Mouse (Mus musculus) spleen, adult 2 months (tissue): ENCODE results near the gene Irx5. TPM values are rescaled to one million over a fixed set of nuclear protein-coding genes. Genes with fewer than 3 reads are reported as not detected.
A peak's percentile ranks its signal among the peaks of the same experiment; 100 is the strongest.

ENCODE experiments used
- DNase-seq, 2 experiments: peaks; one replicate each; pipeline versions ENCODE4 v3.0.0 to v3.0.0-alpha.2; 2012 to 2021; ENCODE audit warnings: low spot score in 2 of 2, low read depth in 1 of 2
- H3K27ac ChIP-seq: fragments of 200-500 bp; 2 replicates; pipeline ENCODE4 v1.5.1; 2012; ENCODE audit warnings: low read length, inconsistent platforms; ENCODE audit not compliant: insufficient read depth
- H3K27me3 ChIP-seq: fragments of 200-500 bp; 2 replicates; pipeline ENCODE4 v1.6.1; 2012; ENCODE audit warnings: mild to moderate bottlenecking, moderate library complexity, low read length, inconsistent platforms; ENCODE audit not compliant: control insufficient read depth, insufficient read depth
- H3K36me3 ChIP-seq: fragments of 200-500 bp; 2 replicates; pipeline ENCODE4 v1.6.1; 2012; ENCODE audit warnings: mild to moderate bottlenecking, low read length, inconsistent platforms; ENCODE audit not compliant: control insufficient read depth, insufficient read depth
- H3K4me1 ChIP-seq: fragments of 200-500 bp; 2 replicates; pipeline ENCODE4 v1.6.1; 2011; ENCODE audit warnings: inconsistent platforms; ENCODE audit not compliant: control insufficient read depth, insufficient read depth, insufficient read length
- H3K4me3 ChIP-seq: fragments of 200-500 bp; 2 replicates; pipeline ENCODE4 v1.5.1; 2011; ENCODE audit warnings: mild to moderate bottlenecking, inconsistent platforms; ENCODE audit not compliant: insufficient read depth, insufficient read length; ENCODE audit errors: extremely low read depth
- CTCF ChIP-seq: fragments of 200-500 bp; IDR thresholded peaks from 2 replicates; pipeline ENCODE4 v1.5.1; 2011; ENCODE audit warnings: mild to moderate bottlenecking, inconsistent platforms; ENCODE audit not compliant: insufficient read depth, insufficient read length, insufficient replicate concordance; ENCODE audit errors: extremely low read depth
- POLR2A ChIP-seq: fragments of 200-500 bp; IDR thresholded peaks from 2 replicates; pipeline ENCODE4 v1.6.1; 2011; ENCODE audit warnings: low read depth, low read length, inconsistent platforms
- WGBS: fragments of 180-500 bp; shearing (Covaris S2); methylation state at CpG from one replicate; pipeline ENCODE4 v1.1.7; 2018; 5-methylcytosine and 5-hydroxymethylcytosine counted together
- polyA plus RNA-seq: library from polyadenylated mRNA; depleted of rRNA; stranded (reverse); fragments of >200 nt; gene quantifications from 2 replicates; pipeline ENCODE4 v1.2.3, GENCODE M21; 2012

Gene Irx5
- polyA plus RNA-seq, 1 experiment, result 0.02 TPM

DNA sequence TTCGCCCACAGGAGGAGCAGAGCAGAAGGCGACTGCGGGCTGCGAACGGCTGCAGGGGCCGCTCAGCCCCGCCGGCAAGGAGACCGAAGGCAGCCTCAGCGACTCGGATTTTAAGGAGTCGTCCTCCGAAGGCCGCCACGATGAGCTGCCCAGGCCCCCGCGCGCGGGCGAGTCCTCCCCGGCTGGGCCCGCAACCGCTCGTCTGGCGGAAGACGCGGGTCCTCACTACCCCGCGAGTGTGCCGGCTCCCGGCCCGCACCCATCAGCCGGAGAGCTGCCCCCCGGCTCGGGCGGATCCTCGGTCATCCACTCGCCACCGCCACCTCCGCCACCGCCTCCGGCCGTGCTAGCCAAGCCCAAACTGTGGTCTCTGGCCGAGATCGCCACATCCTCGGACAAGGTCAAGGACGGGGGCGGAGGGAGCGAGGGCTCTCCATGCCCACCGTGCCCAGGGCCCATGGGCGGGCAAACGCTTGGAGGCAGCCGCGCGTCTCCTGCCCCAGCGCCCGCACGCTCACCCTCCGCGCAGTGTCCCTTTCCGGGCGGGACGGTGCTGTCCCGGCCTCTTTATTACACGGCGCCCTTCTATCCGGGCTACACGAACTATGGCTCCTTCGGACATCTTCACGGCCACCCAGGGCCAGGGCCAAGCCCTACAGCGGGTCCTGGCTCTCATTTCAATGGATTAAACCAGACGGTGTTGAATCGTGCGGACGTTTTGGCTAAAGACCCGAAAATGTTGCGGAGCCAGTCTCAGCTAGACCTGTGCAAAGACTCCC is 2.8 kb downstream of the Irx5 start:
- H3K27me3 ChIP-seq, result peaks cover 60% of the 10 kb centered on the region
- no peak overlapping the region for H3K27ac ChIP-seq
- no peak for DNase-seq
- H3K4me1 ChIP-seq, result peaks cover 17% of the 10 kb centered on the region
- H3K4me3 ChIP-seq, result no peak overlapping the region
- no peak for TF ChIP-seq POLR2A
- no peak for TF ChIP-seq CTCF
- no peaks in the 10 kb centered on the region for H3K36me3 ChIP-seq
- WGBS, result 6% methylated on average over 75 of the region's 77 CpGs

DNA sequence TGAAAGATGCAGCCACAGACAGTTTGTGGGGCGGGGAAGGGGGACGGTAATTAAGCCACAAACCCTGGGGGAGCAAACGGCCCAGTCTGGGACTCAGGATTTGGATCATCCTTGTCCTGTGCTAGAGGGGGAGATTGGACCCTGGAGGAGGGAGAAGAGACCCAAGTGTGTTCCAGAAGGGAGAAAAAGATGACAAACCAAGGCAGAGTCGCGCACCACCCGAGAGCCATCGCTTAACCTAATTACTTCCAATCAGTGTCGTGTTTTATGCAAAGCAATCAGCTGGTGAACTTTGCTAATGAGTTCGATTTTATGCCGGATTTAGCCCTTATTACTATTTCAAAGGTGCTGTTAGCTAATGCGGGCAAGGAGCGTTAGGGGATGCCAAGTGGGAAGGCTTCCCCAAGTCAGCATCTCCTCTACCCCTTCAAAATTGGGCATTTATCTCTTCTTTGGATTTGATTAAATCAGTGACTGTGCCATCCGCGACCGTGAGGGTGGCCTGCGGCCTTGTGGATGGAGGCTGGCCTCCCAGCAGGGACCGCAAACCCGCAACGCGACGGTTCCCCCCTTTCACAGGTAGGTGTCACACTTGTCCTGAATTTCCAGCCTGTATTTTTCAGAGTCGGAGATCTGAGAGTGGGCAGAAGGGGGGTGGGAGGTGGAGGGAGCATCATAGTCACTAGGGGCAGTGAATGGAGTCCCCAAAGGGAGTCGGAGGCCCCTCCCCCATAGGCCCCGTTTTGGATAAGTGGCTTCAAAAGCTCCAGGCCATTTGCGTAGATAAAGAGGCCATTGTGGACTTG is 4.3 kb downstream of the Irx5 start:
- H3K36me3 ChIP-seq, result no peaks in the 10 kb centered on the region
- peaks cover 65% of the 10 kb centered on the region for H3K27me3 ChIP-seq
- H3K4me3 ChIP-seq, result no peak overlapping the region
- H3K4me1 ChIP-seq, result peaks cover 17% of the 10 kb centered on the region
- no peak for DNase-seq
- no peak overlapping the region for H3K27ac ChIP-seq
- TF ChIP-seq CTCF (no peak), POLR2A (no peak)
- WGBS, result 11% methylated on average over 25 of the region's 25 CpGs

- H3K36me3 ChIP-seq, result no peaks in the 10 kb centered on the region
- peaks cover 17% of the 10 kb centered on the region for H3K4me1 ChIP-seq
- DNase-seq, result no peak
- H3K27me3 ChIP-seq, result peaks cover 61% of the 10 kb centered on the region
- 9% methylated on average over 15 of the region's 15 CpGs for WGBS
- no peak for TF ChIP-seq POLR2A
- no peak for TF ChIP-seq CTCF
- no peak overlapping the region for H3K4me3 ChIP-seq
- no peak overlapping the region for H3K27ac ChIP-seq
Observed at GRCm38 (mm10) chr8:92362396-92363115, 5.1 kb downstream of the Irx5 start.

DNA sequence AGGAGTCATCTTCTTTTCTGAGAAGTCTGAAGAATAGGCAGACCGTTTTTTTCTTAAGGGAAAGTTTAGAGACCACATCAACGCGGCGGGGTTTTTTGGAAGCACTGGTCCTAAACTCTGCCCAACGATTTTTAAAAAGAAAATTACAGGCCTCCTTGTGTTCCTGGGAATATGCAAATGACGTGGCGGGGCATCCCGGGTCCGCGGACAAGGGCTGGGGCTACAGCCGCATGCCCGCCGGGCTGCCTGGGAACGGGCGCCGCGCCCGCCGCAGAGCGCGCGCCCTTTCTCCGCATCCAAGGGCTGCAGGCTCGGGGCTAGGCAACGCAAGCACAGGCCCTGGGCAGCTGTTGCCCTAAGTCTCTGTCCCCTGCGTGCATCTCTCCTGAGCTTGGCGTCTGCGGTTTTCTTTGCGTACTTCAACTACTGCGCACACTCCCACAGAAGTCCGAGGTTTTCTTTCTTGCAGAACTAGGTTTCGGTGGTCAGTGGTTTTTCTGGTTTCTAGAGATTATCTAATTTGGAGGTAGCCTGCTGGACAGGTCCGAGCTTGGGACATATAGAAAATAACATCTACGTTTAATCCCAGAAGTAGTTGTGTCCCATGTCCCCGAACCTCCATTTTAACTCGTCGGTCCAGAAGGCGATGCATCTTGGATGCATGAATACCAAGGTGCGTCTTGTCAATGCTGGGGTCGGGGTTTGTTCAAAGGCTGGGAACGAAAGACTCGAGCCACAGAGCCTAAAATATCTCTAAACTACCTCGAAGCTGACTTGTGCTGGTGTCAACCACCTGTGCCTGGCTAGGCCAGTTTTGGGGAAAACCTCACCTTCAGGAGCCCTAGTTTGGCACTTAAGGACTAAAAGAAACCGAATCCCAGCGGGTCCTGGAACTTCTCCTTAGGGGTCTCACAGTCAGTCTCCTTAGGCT is 6.1 kb downstream of the Irx5 start:
- no peaks in the 10 kb centered on the region for H3K36me3 ChIP-seq
- 5% methylated on average over 45 of the region's 45 CpGs for WGBS
- DNase-seq, result no peak
- TF ChIP-seq CTCF, result no peak
- no peak for TF ChIP-seq POLR2A
- H3K27me3 ChIP-seq, result peaks cover 53% of the 10 kb centered on the region
- peaks cover 10% of the 10 kb centered on the region for H3K4me1 ChIP-seq
- H3K27ac ChIP-seq, result no peak overlapping the region
- H3K4me3 ChIP-seq, result no peak overlapping the region

DNA sequence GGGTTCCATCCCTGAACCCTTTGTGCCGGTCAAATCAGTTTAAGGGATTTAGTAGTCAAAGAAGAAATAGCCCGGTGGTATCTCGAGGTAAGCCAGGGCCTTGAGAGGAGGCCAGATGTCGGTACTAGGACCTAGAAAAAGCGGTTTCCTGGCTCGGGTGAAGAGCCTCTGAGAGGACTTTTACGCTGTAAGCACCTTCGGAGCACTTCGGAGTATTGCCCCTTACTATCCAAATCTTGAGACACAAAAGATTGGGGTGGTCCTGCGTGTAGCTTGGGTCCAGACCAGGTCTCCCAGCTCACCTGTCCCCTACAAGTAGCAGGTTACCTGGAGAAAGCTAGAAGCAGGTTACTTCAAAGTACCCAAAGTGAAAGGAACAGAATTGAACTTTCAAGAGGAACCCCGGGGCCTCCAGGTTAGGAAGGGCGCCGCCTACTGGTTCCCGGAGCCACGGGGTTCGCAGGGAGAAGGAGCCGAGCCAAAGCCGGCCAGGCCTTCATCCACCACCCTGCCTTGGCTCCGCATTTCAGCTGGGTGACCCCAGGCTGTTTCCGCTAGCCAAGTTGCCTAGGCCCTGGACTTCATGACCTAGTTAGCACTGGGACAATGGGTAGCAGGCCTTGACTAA is 6.8 kb downstream of the Irx5 start:
- H3K4me3 ChIP-seq, result peak overlapping the region; percentile 42; the same call in 1 of the 2 replicates
- H3K27me3 ChIP-seq, result peaks cover 48% of the 10 kb centered on the region
- peak; percentile 15 to 25 for DNase-seq
- peaks cover 10% of the 10 kb centered on the region for H3K4me1 ChIP-seq
- 4% methylated on average over 20 of the region's 20 CpGs for WGBS
- H3K36me3 ChIP-seq, result no peaks in the 10 kb centered on the region
- no peak for TF ChIP-seq POLR2A
- TF ChIP-seq CTCF, result peak; percentile 34; the same call in 1 of the 2 replicates
- H3K27ac ChIP-seq, result no peak overlapping the region
